Mouse (Mus musculus) E14TG2a.4 (cell line): Measurements from ENCODE around the gene Taar3.

Experiments used
- CTCF ChIP-seq: conservative IDR thresholded peaks from 2 replicates; pipeline ENCODE4 v1.5.1; 2014; ENCODE audit warnings: low read length
- POU5F1 ChIP-seq: IDR thresholded peaks from 2 replicates; pipeline ENCODE4 v1.6.1; 2014; ENCODE audit warnings: low read length, borderline replicate concordance

DNA sequence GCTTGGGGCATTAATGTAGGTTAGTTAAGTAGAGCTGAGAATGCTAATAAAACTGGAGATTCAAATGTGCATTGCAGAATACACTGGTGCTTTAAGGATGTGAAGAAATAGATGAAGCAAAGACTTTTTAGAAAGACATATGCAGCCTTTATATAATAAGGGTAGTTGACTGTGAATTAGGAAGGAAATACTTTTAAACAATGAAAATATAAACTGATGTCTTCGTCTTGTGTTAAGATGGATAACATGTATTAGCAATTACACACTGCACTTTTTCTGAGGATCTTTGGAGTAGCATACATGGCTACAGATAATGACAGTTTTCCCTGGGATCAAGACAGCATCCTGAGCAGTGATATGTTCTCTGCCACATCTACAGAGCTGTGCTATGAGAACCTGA lies 50.3 kb downstream of the Taar3 start, which contains the start of gene Taar7b:
- TF ChIP-seq POU5F1 (no peak), CTCF (no peak)
